Mouse (Mus musculus) left cerebral cortex, postnatal 25 days (tissue): ENCODE data around the gene Adgrg5. TPM values are rescaled to one million over a fixed set of nuclear protein-coding genes. Genes with fewer than 3 reads are reported as not detected.

Experiments
- DNase-seq, 2 experiments: peaks; one replicate each; pipeline ENCODE4 v3.0.0; 2022; ENCODE audit warnings: low spot score in 2 of 2, mixed read lengths in 1 of 2
- intact Hi-C: fragments of 180-260 bp; cut with DNase I; formaldehyde crosslinking; loops from one replicate; pipeline ENCODE4 v1.15.1; 2025
- total RNA-seq, 2 experiments: library from RNA; stranded (reverse); gene quantifications; 2 replicates each; pipeline ENCODE4 v1.2.3; 2021

Adgrg5 gene
- total RNA-seq: not detected

DNA sequence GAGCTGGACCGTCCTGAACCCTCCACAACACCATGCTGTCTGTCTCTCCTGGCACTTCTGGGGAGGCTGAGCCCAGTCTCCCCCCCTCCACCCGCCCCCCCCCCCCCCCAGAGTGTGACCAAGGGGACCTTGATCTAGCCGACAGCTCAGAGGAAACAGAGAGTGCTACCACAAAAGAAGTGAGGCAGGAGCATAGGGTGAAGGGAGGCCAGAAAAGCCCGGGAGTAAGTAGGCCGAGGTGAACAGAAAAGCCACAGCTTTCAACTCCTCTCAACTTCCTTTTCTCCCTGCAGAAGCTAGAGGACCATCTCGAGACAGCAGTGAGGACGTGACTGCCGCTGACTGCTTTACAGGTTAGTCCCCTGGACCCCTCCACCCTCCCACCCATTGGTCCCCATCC, at the start of gene Adgrg5:
Gene Adgrg5, plus strand, starts transcription at position 290 of the 400 bp plus-strand sequence.
- intact Hi-C loops: no loop called here
- no peak for DNase-seq

DNA sequence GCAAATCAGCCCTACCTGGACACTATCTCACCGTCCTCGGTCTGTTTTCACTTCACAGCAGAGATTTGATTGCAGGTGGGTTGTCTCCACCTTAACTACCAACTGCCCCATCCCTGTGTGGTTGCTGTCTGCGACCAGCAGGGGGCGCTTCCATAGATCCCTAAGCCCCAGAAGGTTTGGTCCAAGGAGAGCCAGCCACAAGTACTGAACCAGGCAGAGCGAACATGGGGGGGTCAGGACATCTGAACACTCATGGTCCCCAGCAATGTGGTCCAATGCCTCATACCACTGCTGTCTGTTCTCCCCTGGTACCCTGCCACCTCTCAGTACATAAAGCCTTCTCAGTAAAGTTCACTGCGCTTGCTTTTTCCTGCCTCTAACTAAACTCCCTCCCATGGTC, 49.1 kb upstream of the Adgrg5 start:
- intact Hi-C loops: loop anchor here (1.0 to 5.0 kb wide), 2 partner anchors 35 to 128 kb away; no protein-coding TSS in a partner anchor
- DNase-seq: peak; percentile 62 to 71

DNA sequence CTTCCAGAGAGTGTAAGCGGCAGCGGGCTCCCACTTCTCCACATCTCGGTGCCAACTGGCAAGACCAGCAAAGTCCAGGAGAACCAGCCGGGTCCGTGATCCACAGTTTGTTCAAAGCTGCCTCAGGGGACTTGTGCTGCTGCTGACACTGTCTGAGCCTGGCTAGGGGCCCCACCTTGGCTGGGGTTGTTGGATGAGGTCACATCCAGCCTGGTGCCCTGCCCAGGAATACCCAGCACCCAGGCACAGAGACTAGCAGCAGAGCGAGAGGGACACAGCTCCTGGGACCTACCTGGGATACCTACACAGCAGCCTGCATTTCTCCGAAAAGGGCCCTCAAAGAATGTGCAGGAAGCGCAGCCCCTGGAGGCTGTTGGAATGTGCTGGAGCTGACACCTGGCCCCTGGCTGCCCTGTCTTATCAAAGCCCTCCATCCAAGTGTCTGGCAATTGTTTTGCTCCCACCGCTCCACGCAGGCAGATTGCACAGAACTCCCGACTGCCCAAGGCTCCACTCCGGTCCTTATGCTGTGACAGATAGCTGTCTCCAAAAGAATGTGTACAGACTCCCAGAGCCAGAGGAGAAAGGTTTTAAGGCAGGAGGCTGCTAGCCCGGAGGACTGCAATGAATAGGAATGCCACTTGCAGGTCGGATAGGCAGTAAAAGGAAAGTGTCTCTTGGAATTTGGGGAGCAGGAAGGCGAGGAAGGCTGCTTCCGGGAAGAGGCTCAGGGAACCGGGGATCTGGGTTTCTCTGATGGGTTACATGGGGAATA, 48.2 kb upstream of the Adgrg5 start:
- no peak for DNase-seq

DNA sequence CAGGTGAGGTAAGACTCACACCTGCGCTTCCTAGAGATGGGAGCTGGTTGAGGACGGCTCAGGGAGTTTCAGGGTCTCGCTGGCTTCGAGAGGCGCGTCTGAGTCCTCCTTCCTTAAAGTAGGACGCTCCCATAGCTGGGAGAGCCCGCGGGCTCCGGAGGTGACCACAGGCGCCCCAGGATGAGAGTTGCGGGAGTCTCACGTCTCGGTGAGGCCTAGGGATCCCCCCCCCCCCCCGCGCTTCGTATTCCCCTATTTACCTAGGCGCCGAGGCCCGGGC, 47.7 kb upstream of the Adgrg5 start:
- no peak for DNase-seq
- intact Hi-C loops: no loop called here

More for the DNA sequence above, 48.2 kb upstream of the Adgrg5 start:
- intact Hi-C loops: no loop called here

DNA sequence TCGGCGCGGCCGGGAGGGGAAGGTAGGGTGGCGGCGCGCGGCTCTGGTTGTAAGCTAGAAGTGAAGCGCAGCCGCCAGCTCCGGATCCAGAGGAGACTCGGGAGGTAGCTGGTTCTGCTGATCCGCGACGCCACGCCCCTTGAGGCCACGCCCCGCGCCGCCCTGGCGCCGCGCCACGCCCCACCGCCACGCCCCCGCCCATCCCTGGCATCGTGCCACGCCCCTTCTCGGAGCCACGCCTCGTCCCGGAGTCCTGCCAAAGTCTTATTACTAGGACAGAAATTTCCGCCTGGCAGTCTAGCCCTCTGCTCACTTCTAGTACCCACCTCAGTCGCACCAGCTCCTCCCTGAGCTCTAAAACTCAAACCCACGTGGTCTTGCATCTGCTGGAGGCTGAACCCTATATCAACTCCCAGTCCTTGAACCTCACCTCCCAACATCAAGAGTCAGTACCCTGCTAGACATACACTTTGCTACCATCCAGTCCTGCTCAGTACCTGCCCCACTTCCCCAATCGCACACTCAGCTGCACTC, 47.2 kb upstream of the Adgrg5 start, which contains the start of gene Dok4:
Gene Dok4, minus strand, starts transcription at position 134 of the 534 bp plus-strand sequence.
- peak; percentile 61 to 74 for DNase-seq
- intact Hi-C loops: no loop called here

DNA sequence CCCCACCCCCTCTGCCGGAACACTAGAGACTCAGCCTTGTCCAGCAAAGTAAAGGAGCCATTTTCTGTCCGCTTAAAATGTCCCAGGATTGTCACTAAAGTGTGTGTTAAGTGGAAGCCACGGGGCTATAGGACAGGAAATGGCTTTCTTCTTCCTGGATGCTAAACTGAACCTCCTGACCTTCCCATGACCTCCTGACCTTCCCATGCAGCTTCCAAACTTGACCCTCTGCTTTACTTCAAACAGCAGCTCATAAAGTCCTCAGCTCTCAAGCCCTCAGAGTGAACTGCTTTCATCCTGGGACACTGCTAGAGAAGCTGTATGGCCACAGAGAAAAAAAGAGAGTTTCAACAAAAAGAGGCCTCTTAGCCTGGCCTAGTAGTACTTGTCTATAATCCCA, 46.7 kb upstream of the Adgrg5 start:
- DNase-seq: no peak
- intact Hi-C loops: no loop called here

DNA sequence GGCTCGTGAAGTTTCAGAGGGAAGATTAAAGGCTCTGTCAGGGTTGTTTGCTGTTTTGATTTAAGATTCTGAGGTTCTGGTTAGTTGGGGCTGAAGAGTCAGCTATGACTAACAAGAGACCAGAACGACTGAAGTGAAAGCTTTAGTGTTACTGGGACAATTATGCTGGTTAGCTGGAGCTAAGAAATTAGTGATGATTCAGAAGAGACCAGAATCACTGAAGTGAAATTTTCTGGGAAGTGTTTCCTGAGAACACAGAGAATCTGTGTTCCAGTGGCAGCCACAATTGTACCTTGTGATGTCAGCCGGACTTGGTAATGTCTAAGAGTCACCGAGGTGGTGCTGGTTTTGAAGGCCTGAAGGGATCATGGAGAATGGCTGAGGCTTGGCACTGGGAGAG, 42.8 kb upstream of the Adgrg5 start:
- DNase-seq: no peak
- intact Hi-C loops: no loop called here

DNA sequence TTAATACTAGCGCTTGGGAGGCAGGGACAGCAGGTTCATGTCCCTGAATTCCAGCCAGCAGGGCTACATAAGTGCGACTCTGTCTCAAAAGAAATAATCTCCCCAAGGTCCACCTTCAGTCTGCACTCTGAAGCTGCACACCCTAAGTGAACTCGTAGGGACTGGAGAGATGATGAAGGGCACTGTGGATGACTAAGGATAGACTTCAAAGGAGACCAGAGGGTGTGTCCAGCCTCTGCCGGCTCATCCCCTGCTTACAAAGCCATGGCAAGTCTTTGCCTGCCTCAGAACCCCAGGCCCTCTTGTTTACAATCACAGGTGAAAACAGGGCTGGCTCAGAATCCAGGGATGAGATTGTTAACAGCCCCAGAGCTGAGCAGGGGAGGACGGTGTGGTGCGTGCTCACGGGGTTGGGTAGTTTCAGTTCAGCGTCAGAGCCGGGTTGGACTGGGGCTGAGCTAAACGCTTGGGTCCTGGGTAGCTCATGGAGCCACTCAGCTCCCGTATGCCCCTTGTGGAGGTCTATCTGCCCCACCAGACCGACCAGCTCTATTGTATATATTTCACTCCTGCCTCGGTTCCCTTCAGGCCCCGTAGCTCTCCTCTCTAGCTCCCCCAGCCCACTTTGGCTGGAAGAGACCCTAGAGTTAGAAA, 35.0 kb upstream of the Adgrg5 start:
- DNase-seq: no peak
- intact Hi-C loops: no loop called here

DNA sequence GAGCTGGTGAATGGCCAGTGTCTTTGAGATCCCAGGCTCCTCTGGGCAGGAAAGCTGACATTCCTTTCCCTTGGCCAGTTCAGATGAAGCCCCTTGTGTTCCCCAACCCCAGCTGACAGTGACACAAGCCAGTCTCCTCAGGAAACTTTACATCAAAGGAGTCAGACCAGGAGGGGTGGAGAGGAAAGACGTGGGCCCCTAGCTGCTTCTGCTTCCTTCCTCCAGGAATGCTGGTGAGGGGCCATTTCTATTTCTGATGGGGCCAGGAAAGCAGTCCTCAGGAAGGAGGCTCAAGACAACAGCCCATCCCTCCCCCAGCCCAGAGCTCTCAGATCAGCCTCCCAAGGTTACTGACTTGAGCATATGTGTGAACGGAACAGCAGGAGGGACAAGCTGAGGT, 30.6 kb upstream of the Adgrg5 start:
- intact Hi-C loops: no loop called here
- DNase-seq: no peak

DNA sequence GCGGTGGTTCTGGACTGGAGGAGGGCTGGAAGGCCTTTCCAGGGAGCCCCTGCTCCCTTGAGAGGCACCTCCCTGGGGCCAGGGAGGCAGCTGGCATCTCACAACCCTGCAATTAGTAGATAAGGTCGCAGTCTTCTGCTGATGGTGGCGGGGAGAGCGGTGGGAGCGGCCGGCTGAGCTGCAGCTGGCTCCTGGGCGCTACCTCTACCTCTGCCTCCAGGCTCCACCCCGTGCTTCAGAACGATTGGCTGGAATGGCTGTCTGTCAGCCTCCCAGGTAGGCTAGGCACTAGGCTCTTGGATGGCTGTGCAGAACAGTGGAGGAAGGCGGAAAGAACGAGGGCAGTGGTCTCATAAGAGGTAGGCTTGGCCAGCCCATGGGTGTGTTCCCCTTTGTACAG, 24.2 kb upstream of the Adgrg5 start:
- DNase-seq: no peak
- intact Hi-C loops: no loop called here

DNA sequence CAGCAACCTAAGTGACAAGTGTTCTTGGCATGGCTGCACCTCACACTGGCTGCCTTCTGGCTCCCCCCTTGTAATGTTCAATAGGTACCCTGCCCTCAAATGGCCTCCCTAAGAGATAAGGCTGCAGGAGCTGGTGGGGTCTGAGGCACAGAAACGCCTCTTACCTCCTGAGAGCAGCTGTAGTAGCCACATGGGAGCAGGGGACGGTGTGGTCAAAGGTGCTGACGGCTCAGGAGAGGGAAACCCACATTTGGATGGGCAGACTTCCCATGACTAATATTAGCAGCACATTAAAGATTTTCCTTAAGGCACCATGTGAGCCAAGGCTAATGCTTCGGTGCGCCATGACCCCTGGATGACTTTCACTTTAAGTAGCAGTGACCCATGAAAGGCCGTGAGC, 22.9 kb upstream of the Adgrg5 start:
- no peak for DNase-seq
- intact Hi-C loops: no loop called here

DNA sequence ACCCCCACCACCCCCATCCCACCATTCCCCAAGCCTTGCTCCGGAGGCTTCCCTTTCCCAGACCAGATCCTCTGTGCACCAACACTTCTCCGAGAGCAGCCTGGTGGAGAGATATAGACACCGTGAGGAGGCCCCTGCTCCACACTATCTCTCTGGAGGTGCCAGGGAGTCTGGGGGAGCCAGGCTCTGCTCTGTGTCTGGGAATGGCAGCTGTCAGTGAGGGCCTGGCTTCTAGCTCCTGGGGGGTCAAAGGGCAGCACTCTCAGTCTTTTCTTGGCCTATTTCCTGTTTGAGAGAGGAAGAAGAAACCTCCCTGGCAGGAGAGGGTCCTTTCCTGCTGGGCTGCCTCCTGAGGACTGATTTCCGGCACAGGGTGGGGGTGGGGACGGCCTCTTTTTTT, 22.5 kb upstream of the Adgrg5 start:
- intact Hi-C loops: no loop called here
- no peak for DNase-seq

DNA sequence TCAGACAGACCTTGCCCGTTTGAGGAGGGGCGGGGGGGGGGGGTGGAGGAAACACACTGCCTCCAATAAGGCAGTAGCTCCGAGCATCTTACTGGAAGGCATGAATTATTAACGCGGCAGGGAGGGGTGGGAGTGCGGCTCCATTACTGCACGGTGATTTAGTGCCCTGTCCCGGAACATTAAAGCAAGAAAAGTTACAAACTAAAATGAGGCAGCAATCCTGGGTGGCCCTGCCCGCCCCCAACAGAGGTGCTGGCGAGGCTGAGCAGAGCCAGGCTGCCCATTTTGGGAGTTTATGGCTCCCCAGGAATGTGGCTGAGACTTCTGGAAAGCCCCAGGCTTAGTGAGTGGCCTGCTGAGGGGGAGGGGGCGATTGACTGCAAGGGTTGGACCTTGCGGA, 19.8 kb upstream of the Adgrg5 start:
- DNase-seq: no peak
- intact Hi-C loops: no loop called here

DNA sequence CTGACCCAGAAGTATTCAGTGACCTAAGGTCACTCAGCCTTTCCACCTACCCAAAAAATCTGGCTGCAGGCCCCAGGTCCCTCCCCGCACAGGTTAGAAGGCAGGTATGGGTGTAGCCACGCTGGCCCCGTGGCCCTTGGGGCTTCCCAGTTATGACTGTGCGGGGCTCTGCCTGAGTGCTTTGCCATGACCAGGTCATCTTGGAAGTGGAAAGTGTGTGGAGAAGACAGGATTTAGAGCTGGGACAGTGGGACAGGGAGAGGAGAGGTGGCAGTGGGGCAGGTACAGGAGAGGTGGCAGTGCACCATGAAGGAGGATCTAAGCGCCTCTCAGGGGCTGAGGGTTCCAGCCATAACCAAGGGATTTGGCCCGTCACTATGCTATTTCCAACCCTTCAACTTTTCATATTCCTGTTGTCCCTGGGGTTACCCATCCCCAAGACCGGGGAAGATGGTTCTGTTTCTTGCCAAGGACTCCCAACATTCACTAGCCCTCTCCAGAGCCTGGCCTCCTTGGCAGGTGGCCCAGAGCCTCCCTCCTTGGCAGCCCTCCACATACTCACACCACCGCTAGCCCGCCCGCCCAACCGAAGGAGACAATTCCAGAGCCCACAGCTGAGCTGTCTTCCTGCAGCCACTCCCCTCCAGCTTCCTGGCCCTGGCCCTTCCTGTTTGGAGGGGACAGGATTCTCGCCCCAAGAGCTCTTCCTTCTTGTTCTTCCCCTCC, 18.9 kb upstream of the Adgrg5 start:
- intact Hi-C loops: no loop called here
- peak in 1 of 2 experiments; percentile 36 for DNase-seq

DNA sequence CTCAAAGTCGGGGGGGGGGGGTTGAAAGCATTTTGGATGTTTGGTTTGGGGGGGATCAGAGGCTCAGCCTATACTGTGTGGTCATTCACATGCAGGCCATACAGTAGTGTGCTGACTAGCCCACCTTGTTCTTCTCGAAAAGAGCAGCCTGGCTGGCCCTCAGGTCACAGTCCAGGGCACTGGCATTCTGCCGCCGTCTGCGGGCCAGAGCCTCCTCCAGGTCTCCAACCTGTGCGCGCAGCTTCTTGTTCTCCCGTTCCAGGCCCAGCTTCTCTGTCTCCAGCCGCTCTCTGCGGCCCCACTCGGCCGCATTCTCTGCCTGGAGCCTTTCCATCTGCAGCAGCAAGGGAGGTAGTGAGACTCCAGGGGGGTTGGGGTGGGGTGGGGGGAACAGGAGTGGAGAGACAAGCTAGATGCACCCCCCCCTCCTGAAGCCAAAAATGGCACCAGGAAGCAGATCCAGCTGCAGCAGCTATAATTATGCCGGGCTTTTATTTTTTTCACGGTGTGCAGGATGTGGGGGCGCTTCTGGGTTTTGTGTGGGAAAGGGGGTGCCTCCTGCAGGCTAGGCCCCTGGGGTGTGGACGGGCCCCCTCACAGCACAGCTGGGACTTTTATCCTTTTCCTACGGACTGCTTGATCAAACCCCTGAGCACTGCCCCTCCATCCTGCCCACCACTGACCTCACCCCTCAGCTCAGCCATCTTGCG, 15.7 kb upstream of the Adgrg5 start:
- intact Hi-C loops: loop anchor here (2.0 kb wide), 1 partner anchor 85 kb away; no protein-coding TSS in a partner anchor
- peak in 1 of 2 experiments; percentile 19 for DNase-seq

DNA sequence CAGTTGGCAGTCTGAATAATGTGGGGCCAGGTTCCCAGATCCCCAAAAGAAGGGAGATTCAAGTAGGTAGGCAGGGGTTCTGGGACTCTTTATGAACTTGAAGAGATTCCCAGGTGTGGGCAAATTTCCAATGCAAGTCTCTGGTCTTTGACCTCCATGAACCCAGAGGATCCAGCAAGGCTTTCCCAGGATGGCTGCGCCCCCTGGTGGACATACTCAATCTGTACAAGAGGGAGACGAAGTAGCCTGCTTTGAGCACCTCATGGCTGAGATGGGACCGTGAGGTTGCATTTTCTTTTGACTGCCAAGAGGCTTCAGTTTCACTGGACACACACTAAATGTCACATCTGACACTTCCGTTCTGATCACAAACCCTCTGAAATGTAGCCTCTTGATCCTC, 14.6 kb upstream of the Adgrg5 start:
- intact Hi-C loops: loop anchor here (1.0 to 2.0 kb wide), 2 partner anchors 35 to 86 kb away; no protein-coding TSS in a partner anchor

DNA sequence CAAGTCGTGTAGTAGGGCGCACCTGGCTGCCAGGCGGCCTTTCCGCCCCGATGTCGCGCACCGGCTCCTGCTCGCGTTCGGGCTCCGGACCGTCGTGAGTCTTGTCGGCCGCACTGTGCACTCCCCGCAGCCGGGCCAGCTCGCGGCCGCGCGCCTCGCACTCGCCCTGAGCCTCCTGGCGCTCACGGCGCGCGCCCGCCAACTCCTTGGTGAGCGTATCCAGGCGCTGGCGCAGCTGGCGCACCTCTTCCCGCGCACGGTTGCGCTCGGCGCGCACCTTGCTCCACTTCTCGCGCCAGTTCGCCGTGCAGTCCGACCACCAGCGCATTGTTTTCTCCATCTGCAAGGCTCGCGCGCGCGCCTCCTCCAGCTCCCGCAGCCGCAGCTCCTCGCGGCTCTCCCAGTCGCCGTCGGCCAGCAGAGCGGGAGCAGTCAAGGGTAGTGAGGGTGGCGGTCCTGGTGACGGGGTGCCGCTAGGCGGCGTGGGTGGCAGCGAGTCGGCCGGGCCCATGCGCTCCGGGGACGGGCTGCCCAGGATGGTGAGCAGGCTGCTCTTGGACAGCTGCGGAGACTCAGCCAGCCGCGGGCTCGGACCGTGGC, 10.3 kb upstream of the Adgrg5 start:
- DNase-seq: peak; percentile 53 to 54
- intact Hi-C loops: no loop called here

More for the DNA sequence above, 14.6 kb upstream of the Adgrg5 start:
- DNase-seq: peak; percentile 65 to 69

DNA sequence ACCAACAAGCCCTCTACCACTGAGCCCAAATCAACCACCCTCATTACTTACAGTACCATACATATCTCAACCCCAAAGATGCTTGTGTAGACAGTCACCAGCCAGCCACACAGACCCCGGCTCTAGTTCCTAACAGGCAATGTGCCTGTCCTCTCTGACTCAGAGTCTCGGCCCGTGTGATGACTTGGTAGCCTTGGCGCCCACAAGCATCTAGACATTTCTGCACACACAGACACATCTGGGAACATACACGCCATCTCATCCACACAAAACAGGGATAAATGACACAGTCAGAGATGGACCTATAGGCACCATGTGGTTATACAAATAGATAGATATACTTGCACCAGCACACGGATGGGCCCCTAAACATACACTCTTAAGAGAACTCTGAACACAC, 9.2 kb upstream of the Adgrg5 start:
- DNase-seq: no peak
- intact Hi-C loops: no loop called here

DNA sequence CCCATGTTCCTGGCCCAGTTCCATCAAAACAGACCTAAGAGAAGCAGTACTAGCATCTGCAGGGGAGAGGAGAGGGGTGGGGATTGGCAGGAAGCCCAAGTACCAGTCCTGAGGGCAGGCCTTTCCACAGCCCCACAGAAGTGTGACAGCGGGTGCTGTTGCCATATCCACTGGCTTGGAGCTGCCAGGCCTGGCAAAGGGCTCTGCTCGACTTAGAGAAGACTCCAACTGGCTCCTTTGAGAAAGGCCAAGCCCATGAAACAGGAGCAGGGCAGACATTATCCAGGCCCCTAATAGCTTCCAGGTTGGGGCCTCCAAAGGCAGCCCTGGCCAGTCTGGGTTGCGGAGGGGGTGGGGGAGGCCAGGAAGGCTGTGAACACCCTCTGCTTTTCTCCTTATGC, 8.8 kb upstream of the Adgrg5 start:
- intact Hi-C loops: no loop called here
- DNase-seq: no peak
